Mouse (Mus musculus) T-cell, adult 2 months (primary cell): ENCODE results near the gene Swap70.

Experiments used
- DNase-seq: peaks from one replicate; pipeline ENCODE4 v3.0.0; 2022; ENCODE audit warnings: low spot score

Gene Swap70

GRCm38 (mm10) chr7:110271814-110272213 is 50.3 kb downstream of the Swap70 start:
- DNase-seq: no peak

GRCm38 (mm10) chr7:110272434-110272833 is 50.9 kb downstream of the Swap70 start:
- DNase-seq: no peak

- DNase-seq: no peak
Observed at GRCm38 (mm10) chr7:110277734-110278245, 56.3 kb downstream of the Swap70 start.

- no peak for DNase-seq
Observed at GRCm38 (mm10) chr7:110279183-110279582, 57.7 kb downstream of the Swap70 start.

- DNase-seq: no peak
Observed at GRCm38 (mm10) chr7:110281435-110282256, 60.1 kb downstream of the Swap70 start.

- DNase-seq: no peak
Observed at GRCm38 (mm10) chr7:110282797-110283196, 61.3 kb downstream of the Swap70 start.

- no peak for DNase-seq
Observed at GRCm38 (mm10) chr7:110283484-110284275, 62.2 kb downstream of the Swap70 start.

GRCm38 (mm10) chr7:110285076-110285848 is 63.8 kb downstream of the Swap70 start:
- no peak for DNase-seq

- no peak for DNase-seq
Observed at GRCm38 (mm10) chr7:110285849-110286151, 64.3 kb downstream of the Swap70 start.

GRCm38 (mm10) chr7:110286198-110286732 is 64.8 kb downstream of the Swap70 start:
- peak; percentile 17 for DNase-seq

GRCm38 (mm10) chr7:110286838-110287475 is 65.4 kb downstream of the Swap70 start:
- DNase-seq: peak; percentile 66

GRCm38 (mm10) chr7:110287476-110288071 is 66.1 kb downstream of the Swap70 start:
- no peak for DNase-seq

GRCm38 (mm10) chr7:110288191-110288604 is 66.7 kb downstream of the Swap70 start:
- DNase-seq: no peak

- no peak for DNase-seq
Observed at GRCm38 (mm10) chr7:110288731-110289191, 67.2 kb downstream of the Swap70 start.

- no peak for DNase-seq
Observed at GRCm38 (mm10) chr7:110289647-110290046, 68.1 kb downstream of the Swap70 start.

- DNase-seq: no peak
Observed at GRCm38 (mm10) chr7:110296889-110297603, 75.5 kb downstream of the Swap70 start.

GRCm38 (mm10) chr7:110297611-110298010 is 76.1 kb downstream of the Swap70 start:
- DNase-seq: no peak

- DNase-seq: no peak
Observed at GRCm38 (mm10) chr7:110298090-110298489, 76.6 kb downstream of the Swap70 start.

GRCm38 (mm10) chr7:110298739-110299410 is 77.4 kb downstream of the Swap70 start:
- no peak for DNase-seq

- no peak for DNase-seq
Observed at GRCm38 (mm10) chr7:110302886-110303285, 81.4 kb downstream of the Swap70 start.
